Mouse (Mus musculus) gastrocnemius, postnatal 14 days (tissue): ENCODE results near the gene Pde6b. TPM values are rescaled to one million over a fixed set of nuclear protein-coding genes. Genes with fewer than 3 reads are reported as not detected.

ENCODE experiments used
- DNase-seq: peaks from one replicate; pipeline ENCODE4 v3.0.0; 2021; ENCODE audit warnings: mixed read lengths
- intact Hi-C: fragments of 180-260 bp; cut with DNase I; formaldehyde crosslinking; loops from one replicate; pipeline ENCODE4 v1.15.1; 2025; ENCODE audit warnings: low total_unique reads
- long read RNA-seq, 2 experiments: library from polyadenylated mRNA; stranded (forward); transcript quantifications; one replicate each; pipeline ENCODE4 v2.0.0; 2021
- total RNA-seq, 2 experiments: library from RNA; stranded (reverse); gene quantifications; 2 replicates each; pipeline ENCODE4 v1.2.3; 2021

Pde6b gene
- total RNA-seq = not detected
- long read RNA-seq, experiment 1 = 0 reads
- long read RNA-seq, experiment 2 = 0 reads

- intact Hi-C loops = no loop called here
- no peak for DNase-seq
Observed at GRCm38 (mm10) chr5:108388201-108388600, at the start of gene Pde6b. Pde6b (plus strand) TSS chr5:108388391.

GRCm38 (mm10) chr5:108343680-108344170 is 44.5 kb upstream of the Pde6b start:
- intact Hi-C loops = no loop called here
- DNase-seq = no peak

- DNase-seq = no peak
- intact Hi-C loops = no loop called here
Observed at GRCm38 (mm10) chr5:108345313-108346071, 42.7 kb upstream of the Pde6b start.

- intact Hi-C loops = no loop called here
- no peak for DNase-seq
Observed at GRCm38 (mm10) chr5:108347843-108348242, 40.3 kb upstream of the Pde6b start.

GRCm38 (mm10) chr5:108349511-108350148 is 38.6 kb upstream of the Pde6b start:
- intact Hi-C loops = no loop called here
- DNase-seq = no peak

- intact Hi-C loops = no loop called here
- DNase-seq = no peak
Observed at GRCm38 (mm10) chr5:108354056-108354455, 34.1 kb upstream of the Pde6b start.

- DNase-seq = no peak
- intact Hi-C loops = no loop called here
Observed at GRCm38 (mm10) chr5:108357862-108358261, 30.3 kb upstream of the Pde6b start.

GRCm38 (mm10) chr5:108359491-108359890 is 28.7 kb upstream of the Pde6b start:
- intact Hi-C loops = no loop called here
- no peak for DNase-seq

GRCm38 (mm10) chr5:108360211-108360610 is 28.0 kb upstream of the Pde6b start:
- DNase-seq = no peak
- intact Hi-C loops = loop anchor here (10.0 kb wide), 1 partner anchor 285 kb away; no protein-coding TSS in a partner anchor

- intact Hi-C loops = loop anchor here (10.0 kb wide), 1 partner anchor 282 kb away; no protein-coding TSS in a partner anchor
- no peak for DNase-seq
Observed at GRCm38 (mm10) chr5:108362330-108362729, 25.9 kb upstream of the Pde6b start.

GRCm38 (mm10) chr5:108366328-108366983 is 21.7 kb upstream of the Pde6b start:
- intact Hi-C loops = loop anchor here (10.0 kb wide), 1 partner anchor 278 kb away; no protein-coding TSS in a partner anchor

GRCm38 (mm10) chr5:108366984-108367841 is 21.0 kb upstream of the Pde6b start:
- intact Hi-C loops = loop anchor here (10.0 kb wide), 1 partner anchor 278 kb away; no protein-coding TSS in a partner anchor
- peak; percentile 33 for DNase-seq

More at GRCm38 (mm10) chr5:108366328-108366983, 21.7 kb upstream of the Pde6b start:
- no peak for DNase-seq

- intact Hi-C loops = loop anchor here (10.0 kb wide), 1 partner anchor 277 kb away; no protein-coding TSS in a partner anchor
- DNase-seq = peak; percentile 8
Observed at GRCm38 (mm10) chr5:108367871-108368332, 20.3 kb upstream of the Pde6b start, which contains the start of gene Gm42517. Gm42517 (minus strand) TSS chr5:108367922.

- no peak for DNase-seq
- intact Hi-C loops = loop anchor here (10.0 kb wide), 1 partner anchor 276 kb away; no protein-coding TSS in a partner anchor
Observed at GRCm38 (mm10) chr5:108368446-108368845, 19.7 kb upstream of the Pde6b start.

GRCm38 (mm10) chr5:108368851-108369621 is 19.2 kb upstream of the Pde6b start:
- peak; percentile 12 for DNase-seq
- intact Hi-C loops = loop anchor here (10.0 kb wide), 1 partner anchor 276 kb away; no protein-coding TSS in a partner anchor

- DNase-seq = no peak
- intact Hi-C loops = loop anchor here (10.0 kb wide), 1 partner anchor 275 kb away; no protein-coding TSS in a partner anchor
Observed at GRCm38 (mm10) chr5:108369964-108370363, 18.2 kb upstream of the Pde6b start.

GRCm38 (mm10) chr5:108374079-108374478 is 14.1 kb upstream of the Pde6b start:
- intact Hi-C loops = no loop called here

GRCm38 (mm10) chr5:108376059-108376458 is 12.1 kb upstream of the Pde6b start:
- intact Hi-C loops = no loop called here
- DNase-seq = no peak

More at GRCm38 (mm10) chr5:108374079-108374478, 14.1 kb upstream of the Pde6b start:
- DNase-seq = no peak
